Mouse (Mus musculus) fat pad, adult 2 months (tissue): ENCODE measurements at regions not wholly inside any gene's neighbourhood (a gene's known extent, or its start where the extent isn't known, plus 50 kb on each side); places are given as distances from the start of the nearest gene placed in this dataset.

ENCODE experiments used
- DNase-seq: peaks from one replicate; pipeline ENCODE4 v3.0.0-alpha.2; 2011; ENCODE audit warnings: low read depth, low spot score; ENCODE audit errors: extremely low read depth

DNA sequence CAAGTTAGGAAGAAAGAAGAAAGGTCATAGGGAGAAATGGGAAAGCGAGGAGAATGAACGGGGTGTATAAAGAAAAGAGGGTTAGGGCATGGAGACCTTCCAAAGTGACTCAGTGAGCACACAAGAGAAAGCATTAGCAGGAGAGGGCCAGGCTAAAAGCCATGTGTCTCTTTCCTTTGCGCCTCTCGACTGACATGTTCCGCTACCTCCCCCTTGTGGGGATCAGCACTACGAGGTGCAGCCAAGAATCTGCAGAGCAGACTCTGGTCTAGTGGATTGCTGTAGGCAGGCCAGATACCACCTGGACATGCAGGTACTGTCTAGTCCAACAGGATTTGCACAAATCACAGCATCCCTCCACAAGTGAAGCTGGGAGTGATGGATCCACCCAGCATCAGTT lies 54.0 kb downstream of the Kcna5 start:
- DNase-seq: no peak

DNA sequence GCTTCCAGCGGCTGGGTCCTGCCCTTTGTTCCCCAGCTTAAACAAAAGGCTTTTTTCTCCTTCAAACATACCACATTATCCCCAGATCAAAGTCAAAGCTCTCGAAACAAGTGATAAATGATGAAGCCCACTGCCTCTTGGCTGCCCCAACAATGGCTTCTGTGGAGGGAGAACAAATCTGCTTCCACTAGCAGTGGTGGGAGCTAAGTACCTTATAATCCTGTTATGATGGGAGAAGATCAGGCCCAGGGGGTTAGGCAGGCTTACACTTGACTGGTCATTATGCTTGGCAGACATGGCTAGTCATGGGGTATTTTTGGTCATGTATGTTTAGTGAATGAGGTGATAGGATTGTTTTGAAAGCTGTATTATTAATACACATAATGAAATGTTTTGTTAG lies 57.7 kb downstream of the Kcna5 start:
- no peak for DNase-seq

DNA sequence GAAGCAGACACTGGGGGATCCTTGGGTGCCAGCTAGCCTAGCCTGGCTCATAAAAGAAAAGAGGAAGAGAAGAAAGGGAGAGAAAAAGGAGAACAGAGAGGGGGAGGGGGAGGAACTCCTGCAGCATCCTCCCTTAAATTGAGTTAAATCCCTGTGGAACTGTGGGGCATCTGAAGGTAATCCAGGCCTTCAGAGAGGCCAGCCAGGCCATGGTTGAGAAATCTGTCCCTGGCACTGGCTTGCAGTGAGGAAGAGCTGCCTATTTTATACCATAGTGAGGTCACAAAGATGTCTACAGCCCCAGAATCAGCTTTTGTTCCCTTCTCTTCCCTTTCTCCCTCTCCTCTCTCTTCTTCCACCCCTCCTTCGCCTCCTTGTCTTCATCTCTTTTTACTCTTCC lies 58.5 kb downstream of the Kcna5 start:
- no peak for DNase-seq

DNA sequence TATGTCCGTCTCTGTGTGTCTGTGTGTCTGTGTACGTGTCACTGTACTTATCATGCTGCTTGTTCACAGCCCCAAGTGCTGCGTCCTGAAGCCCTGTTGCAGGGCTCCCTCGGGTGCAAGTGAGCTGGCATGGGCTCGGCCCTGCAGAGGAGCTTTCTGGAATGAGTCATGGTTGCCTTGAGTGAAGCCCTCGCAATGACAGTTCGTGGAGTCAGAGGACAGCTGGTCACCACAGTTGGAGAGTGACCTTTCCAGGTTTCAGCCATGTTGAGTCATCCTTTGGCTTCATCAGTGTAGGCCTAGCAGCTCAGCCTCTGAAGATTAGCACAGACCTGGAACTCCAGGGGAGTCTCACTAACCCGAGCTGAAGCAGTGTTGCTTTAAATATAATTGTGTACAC lies 59.7 kb downstream of the Kcna5 start:
- no peak for DNase-seq

DNA sequence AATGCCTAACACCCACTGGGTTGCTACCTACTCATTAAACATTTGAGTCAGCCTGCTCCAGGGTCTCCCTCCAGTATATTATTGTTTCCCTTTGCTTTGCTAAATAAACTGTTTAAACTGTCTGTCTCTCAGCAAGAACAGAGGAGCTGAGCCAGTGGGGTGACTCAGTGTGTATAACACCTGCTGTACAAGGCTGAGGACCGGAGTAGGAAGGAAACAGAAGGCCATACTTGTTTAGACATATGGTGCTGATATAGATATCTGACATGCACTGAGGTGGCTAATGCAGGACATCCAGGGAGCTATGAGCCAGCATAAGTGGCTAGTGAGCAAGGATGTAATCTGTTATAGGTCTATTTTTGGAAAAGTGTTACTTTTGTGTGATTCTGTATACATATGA lies 81.5 kb downstream of the Kcna5 start:
- no peak for DNase-seq

DNA sequence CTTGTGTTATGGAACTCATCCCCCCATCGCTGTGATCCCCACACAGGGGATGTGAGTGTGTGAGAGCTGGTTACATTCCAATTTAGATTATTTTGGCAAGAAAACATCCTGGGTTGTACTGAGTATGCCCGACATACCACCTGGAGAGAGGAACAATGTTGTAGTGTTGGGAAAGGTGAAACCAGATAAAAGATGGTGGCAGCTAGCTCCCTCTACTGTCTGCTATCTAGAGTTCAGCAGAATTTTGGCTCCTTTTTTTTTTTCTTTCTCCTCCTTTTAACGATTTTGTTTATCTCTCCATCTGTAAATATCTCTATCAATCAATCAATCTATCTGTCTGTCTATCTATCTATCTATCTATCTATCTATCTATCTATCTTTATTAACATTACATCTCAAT lies 89.7 kb downstream of the Kcna5 start:
- DNase-seq: no peak

DNA sequence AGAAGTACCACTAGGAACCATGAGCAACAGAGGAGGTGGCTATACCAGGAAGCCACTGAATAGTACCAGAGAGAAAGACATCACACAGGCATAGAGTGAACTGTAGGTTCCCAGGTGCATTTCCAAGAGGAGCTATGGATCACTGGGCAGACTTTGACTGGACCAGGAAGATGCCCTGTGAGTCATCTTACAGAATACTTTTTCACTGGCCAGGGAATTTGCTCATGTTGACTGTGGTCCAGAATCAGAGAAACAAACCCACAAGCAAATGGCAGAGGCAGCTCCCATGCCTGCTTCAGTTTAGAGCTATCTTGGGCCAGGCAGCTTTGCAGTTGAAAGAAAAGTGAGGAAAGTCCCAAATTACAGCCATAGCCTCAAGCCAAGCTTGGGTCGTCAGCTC lies 95.0 kb downstream of the Kcna5 start:
- no peak for DNase-seq

DNA sequence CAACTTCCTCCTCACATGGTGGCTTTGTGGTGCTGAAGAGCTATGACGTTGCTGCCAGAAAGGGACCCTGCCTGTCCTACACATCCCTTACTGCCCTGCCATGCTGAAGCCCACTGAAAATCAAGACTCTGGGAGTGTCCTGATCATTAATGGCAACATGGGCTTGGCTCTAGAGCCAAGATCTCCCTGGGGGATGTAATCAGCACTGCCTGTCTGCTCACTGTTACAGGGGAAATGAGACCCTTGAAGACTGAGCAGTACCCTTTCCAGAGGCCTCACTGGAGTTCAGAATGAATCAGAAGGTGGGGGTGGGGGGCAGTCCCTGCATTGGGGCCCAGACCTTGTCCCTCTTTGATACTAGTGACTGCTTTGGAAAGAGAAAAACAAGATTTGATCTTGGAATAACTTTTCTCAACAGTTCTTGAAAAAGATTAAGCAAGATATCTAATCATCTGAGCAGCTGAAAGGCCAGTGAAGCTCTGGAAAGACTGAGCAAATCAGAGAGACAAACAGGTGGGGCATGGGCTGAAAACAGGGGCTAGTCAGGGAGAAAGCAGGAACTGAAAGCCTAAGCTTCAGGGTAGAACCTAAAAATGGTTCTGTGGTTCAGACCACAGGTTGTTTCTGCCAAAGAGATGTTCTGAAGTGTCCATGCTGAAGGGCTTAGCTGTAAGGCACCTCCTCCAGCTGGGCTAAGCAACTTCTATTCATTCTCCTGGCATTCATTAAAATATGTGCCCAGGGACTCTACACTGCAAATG lies 97.1 kb downstream of the Kcna5 start:
- no peak for DNase-seq

DNA sequence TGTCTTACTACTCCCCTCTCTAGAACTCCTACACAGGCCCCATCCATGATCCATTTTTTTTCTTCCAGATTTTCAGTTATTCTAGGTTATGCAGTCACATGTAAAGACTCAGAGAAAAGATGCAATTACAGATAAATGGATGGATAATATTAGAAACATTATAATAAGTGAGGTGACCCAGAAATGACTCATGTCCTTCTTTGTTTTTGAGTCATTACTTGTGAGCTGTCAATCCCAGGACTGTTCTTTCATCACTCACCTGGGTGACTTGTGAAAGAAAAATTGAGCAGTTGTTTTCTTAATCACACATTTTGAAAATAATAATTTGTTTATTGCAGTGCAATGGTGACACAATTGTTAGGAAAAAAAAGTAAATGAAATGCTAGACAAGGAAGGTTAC lies 108.0 kb downstream of the Kcna5 start:
- DNase-seq: no peak

DNA sequence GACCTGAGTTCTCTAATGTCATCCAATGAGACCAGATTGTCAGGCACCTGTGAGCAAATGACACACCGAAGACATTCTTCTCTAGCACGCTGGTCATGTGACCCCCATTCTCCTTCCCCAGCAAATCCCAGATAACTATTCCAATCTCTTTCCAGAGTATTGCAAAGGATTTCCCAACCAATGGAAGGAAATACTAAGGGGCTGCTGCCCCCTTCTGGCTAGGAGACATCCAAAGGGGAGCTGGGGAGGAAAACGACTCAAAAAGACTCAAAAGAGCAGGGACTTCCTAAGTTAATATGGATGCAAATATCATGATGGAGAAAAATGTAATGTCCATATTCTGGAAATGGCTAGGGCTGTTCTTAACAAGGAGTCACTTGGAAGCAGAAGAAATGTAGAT lies 129.5 kb downstream of the Kcna5 start:
- DNase-seq: no peak

DNA sequence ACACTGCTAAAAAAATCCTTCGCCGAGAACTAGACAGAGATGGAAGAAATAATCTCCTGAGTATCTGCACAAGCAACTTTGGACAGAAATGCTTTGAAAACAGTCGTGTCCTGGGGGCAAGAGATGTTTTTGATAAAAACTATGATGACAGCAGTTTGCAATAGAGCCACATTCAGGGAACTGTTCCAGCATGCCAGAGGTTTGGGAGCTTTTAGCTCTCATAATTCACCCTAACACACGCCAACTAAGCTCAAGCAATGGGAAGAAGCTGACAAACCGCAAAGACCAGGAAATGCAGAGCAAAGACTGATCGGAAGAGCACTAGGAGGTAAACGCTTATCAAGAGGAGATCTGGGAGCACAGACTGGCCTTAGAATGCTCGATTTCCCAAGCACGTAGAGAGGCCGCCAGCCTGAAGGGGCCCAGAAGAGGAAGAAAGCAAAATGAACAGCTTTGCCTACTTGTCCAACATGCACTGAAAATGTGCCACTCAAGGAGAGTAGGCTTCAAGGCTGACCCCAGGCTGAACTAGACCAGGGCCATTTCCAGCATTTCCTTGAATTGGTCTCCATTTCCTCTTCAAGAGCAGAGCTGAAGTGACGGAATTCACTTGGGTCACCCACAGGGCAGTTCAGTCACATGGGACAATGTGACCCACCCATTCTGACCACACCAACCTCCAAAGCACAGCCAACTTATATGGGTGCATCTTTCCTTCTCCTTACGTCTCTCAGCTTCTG lies 130.7 kb downstream of the Kcna5 start:
- DNase-seq: peak; percentile 50

DNA sequence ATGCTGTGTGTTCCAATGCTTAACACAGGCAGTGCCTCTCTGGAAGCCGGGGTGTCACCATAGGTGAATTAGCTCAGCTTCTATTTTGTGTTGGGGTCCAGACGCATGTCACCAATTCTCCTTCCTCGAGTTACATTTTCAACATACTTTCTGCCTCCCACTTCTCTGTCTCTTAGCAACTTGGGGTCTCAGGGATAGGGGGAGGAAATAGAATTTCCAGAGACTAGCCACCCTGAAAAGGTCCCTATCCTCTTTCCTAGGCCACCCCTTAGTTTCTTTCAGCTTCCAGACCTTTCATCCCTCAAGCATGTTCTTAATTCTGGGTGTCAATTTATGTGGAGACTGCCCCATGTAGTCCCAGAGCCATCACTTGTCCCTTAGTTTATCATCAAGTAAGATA lies 135.6 kb downstream of the Kcna5 start:
- no peak for DNase-seq

DNA sequence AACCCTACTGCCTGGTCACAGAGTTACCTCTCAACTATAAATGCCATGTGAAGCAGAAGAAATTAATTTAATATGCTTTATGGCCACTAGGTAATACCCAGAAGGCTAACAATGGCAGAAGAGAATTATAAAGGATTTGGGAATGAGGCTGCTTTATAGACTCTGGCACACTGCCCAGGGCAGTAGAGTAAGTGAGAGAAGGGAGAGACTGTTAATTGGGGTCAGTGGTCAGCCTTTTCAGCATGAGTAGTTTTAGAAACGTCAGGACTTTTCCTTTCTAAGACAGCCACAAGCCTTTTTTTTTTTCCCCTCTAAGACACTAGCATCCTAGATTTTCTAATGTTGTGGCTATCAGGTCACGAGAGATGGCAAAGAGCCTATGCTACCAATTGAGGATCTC lies 136.6 kb downstream of the Kcna5 start:
- DNase-seq: no peak

DNA sequence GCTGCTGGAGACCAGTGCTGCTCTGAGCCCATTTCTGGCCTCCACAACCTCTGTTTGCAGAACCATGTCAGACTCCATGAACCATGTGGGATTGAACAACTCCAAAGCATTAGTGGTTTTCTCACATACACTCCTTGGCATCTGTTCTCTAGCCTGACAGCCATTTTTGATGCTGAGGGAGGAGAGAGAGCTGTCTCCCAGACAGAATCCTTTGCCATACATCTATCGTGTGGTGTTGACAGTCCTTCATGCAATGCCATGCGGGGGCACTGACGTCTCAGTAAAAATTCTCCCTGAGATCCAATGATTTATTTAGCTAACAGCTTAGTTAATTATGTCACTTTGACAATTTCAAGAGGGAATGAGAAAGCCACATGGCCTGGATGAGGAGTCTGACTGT lies 140.2 kb downstream of the Kcna5 start:
- DNase-seq: no peak

DNA sequence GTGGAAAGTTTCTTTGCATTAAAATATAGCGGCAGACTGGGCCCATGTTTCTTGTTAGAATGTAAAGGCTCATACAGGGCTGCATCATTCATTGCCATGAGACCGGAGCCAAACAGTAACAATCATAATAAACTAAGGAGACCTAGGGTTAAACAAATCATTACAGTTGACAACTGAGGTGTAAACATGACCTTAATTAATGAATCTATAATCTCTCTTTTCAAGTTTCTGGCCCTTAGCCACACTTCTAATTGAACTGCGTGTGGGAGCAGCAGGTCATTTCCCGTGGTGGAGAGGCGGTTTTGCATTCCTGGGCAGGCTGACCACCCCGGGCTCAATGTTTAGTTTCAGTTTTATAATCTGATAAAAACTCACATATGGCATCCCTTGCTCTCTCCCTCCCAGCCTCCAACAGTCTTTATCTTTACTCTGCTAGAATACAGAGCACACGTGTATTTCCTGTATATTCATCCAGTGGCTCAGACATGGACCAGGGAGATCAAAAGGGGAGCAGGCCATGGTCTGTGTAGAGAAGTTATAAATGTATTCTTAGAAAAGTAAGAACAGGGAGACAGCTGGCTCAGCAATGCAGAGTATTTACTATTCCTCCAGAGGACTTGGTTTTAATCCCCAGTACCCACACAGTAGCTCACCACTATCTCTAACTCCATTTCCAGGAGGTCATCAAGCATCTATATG lies 141.0 kb downstream of the Kcna5 start:
- DNase-seq: no peak

DNA sequence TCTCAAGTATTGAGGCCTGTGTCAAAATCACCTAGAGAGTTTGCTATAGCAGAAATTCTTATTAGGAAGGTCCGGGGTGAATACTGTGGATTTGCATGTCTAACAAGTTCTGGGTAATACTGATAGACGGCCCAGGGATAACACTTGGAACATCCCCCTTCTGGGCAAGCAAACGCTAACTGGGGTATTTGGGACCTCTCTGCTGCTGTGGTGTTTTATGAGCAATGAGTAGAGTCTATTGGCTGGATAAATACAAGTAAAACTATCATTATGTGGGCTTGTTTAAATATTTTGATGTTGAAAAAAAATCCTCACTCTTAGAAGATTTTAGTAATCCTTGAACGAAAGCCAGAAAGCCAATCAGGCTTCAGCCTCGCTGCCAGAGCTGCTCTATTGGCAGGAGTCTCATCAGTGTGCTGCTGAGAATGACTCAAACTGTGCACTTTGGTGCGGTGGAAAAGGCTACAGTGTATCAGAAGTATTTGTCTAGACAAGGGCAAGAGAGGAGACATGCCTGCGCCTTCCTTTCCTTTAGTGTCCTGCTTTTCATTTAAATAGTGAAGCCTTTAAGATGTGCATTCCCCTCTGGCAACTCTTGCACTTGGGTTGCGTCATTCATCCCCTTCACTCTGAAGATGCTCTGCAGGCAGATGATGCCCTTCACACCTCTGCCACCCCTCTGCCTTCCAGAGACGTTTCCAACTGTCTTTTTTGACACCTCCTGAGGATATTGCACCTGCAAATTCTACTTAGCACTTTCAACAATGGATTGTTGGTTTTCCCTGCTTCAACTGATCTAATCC lies 150.8 kb downstream of the Kcna5 start:
- no peak for DNase-seq

DNA sequence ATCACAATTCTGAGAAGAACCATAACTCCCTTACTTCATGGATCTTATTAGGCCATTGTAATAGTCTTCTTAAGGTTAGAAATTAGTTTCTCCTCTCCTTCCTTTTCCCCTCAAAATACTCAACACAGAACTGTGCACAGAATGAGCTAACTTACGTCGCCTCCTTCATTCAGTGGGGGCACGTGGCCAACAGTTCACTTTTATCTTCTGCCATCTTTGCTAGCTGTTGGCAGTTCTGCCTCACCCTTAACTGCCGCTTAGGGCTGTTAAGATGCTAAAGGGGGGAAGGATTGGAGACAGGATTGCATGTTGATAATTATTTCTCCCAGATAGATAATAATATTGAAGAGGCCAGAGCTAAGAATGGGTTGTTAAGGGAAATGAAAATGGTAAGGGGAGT lies 158.0 kb downstream of the Kcna5 start:
- DNase-seq: no peak

DNA sequence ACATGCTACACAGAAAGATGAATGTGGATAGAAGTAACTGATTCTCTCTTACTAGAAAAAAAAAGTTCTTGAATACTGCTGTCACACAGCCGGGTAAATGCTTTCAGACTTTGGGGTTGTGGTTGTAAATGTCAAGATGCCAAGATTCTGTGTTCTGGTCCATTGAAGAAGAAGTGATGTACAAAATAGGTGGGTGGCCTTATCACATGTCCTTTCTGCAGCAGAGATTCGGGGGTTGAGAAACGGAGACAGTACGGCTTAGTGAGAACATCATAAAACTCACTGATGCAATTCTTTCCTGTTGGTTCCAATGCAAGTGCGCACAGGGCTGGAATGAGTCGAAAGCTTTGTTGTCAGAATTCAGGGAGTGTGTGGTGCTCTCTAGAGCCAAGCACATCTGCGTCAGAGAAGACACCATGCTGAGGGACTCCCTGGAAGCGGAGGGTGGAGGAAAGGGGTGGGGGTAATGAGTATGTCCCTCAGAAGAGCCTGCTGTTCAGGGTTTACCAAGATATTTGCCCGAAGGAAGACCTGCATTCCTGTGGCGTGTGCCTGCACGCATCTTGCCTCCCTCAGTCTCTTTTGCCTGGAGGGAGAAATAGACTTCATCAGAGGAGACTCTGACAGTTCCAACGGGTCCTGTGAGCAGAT lies 160.1 kb downstream of the Kcna5 start:
- DNase-seq: peak; percentile 21

DNA sequence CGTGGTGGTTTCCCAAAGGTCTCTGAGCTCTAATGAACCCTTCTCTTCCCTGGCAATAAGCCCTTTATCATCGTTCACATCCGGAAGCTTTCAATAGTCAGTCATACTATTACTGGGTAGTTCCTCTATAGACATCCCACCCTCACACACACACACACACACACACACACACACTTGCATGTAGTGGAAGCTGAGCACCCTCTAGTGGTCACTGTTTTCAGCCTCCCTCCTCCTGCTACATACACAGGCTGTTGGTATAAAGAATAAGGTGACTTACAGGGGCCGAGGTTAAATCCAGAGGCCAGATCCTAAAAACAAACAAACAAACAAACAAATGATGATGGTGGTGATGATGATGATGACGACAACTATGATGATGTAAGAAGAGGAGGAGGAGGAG lies 163.2 kb downstream of the Kcna5 start:
- no peak for DNase-seq

DNA sequence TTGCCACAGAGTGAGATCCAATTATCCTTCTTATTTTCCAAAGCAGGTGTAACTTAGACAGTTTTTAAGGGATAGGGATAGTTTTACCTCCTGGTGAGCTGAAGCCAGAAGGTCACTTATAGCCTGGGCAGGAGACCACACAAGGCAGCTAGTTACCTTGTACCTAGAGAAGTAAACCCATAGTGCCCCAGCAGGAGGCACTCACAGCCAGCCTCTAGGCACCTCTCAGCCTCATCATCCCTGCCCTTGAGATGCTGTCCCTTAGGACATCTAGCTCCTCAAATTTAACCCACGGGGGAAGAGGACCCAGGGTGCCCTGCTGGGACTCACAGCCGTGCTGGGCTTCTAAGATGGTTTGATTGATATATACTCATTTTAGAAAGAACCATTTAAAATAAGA lies 163.7 kb downstream of the Kcna5 start:
- DNase-seq: no peak

DNA sequence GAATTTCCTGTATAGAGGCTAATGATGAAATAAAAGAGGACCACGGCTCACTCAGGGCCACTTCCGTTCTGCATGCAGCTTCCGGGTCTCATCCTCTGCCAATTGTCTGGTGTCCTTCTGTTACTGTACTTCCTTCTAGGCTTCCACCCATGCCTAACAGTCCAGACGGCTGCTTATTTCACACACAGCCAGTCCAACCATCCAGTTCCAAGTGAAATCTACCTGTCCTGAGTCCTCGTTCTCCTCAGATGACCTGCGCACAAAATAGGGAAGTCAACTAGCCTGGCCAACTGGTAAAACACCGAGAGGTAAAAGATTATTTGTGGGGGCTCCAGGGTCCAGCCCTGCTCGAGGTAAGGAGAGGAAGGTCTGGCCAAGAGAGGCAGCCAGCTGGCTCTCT lies 169.7 kb downstream of the Kcna5 start:
- no peak for DNase-seq
